ENCODE assay signal across 9 mouse cellular contexts in genomic region chr14:34106389-34107062, GRCm38 (mm10). TPM values are rescaled to one million over a fixed set of nuclear protein-coding genes. Genes with fewer than 3 reads are reported as not detected.
DNase-seq lines count a peak whose midpoint lies in the region; ATAC-seq lines count a peak whose summit lies in the region.
"Had no signal": no experiment of that assay in that cellular context is flagged by ENCODE, and none has a peak within 500 bp of the region (broad histone marks: within the 10 kb centered on the region; RNA-seq: fewer than 3 reads in every experiment).

No protein-coding gene starts in this region.

- DNase-seq in gastrocnemius, postnatal 10 days = peak; percentile 63
- no peak for DNase-seq in gastrocnemius, postnatal 36 days
- peak; percentile 35 for DNase-seq in right cerebral cortex, postnatal 4 days
- DNase-seq in right cerebral cortex, postnatal 10 days (ENCODE audit: low spot score in 2 of 2) = no peak
- peak; percentile 34 for DNase-seq in embryo, embryonic 9.5 days (ENCODE audit: extremely low spot score)
- DNase-seq in limb, embryonic 11.5 days (ENCODE audit: low spot score) = peak; percentile 45
- peak; percentile 51 for DNase-seq in testis, postnatal 14 days (ENCODE audit: low spot score)
- DNase-seq in layer of hippocampus, postnatal 36 days = no peak

- no peaks in the 10 kb centered on the region for H3K36me3 ChIP-seq in limb, embryonic 11.5 days (ENCODE audit: control insufficient read depth, insufficient read depth, low read length)

- H3K9me3 ChIP-seq in limb, embryonic 11.5 days (ENCODE audit: control insufficient read depth, low read length) = no peaks in the 10 kb centered on the region

- no peak overlapping the region for H3K4me3 ChIP-seq in limb, embryonic 11.5 days (ENCODE audit: low read depth, low read length)

- intact Hi-C loops in gastrocnemius, postnatal 36 days (cut with DNase I) = loop anchor here (5.0 to 10.0 kb wide), 4 partner anchors 46 to 258 kb away; partner anchors contain the start of gene Npy4r

- H3K9ac ChIP-seq in limb, embryonic 11.5 days (ENCODE audit: low read length) = no peak overlapping the region

- H3K27ac ChIP-seq in limb, embryonic 11.5 days (replicated peaks; ENCODE audit: low read depth, low read length) = no peak overlapping the region

- no peaks in the 10 kb centered on the region for H3K4me1 ChIP-seq in limb, embryonic 11.5 days (ENCODE audit: control insufficient read depth, insufficient read depth, low read length)

- no peaks in the 10 kb centered on the region for H3K27me3 ChIP-seq in limb, embryonic 11.5 days (ENCODE audit: control insufficient read depth, insufficient read depth, low read length)

- WGBS in limb, embryonic 11.5 days = 59% methylated on average over 12 of the region's 12 CpGs

- no peak for ATAC-seq in limb, embryonic 11.5 days (ENCODE audit: insufficient number of reproducible peaks, low FRiP score, low TSS enrichment, low read depth)

- H3K4me2 ChIP-seq in limb, embryonic 11.5 days (ENCODE audit: low read depth, severe bottlenecking) = no peak overlapping the region

RNA-seq across cellular contexts. Expression of gene A630023A22Rik, which starts 4.0 kb away (rescaled TPM):
- total RNA-seq in gastrocnemius, postnatal 10 days (2021) = not detected
- not detected for total RNA-seq in gastrocnemius, postnatal 36 days (2021)
- not detected in 2 replicates for polyA plus RNA-seq in limb, embryonic 11.5 days (2014; fragmentation: Nextera tagmentation; extraction: Ambion mirVana)
- total RNA-seq in layer of hippocampus, postnatal 36 days (2021) = not detected
- total RNA-seq: neutrophil, adult 5-6 weeks had no signal

RNA-seq across cellular contexts. Expression of gene Anxa8, which starts 20.7 kb away (rescaled TPM):
- 1 to 10 TPM in 1 of 2 experiments, under 1 TPM in 1; 0.28 to 1.3 TPM for total RNA-seq in gastrocnemius, postnatal 10 days (2021)
- under 1 TPM; 0.54 to 0.67 TPM for total RNA-seq in gastrocnemius, postnatal 36 days (2021)
- 1.5 and 2.4 TPM in 2 replicates for polyA plus RNA-seq in limb, embryonic 11.5 days (2014; fragmentation: Nextera tagmentation; extraction: Ambion mirVana)
- total RNA-seq in layer of hippocampus, postnatal 36 days (2021) = under 1 TPM in 1 of 2 experiments, not detected in 1; 0.20 TPM

RNA-seq across cellular contexts. Expression of gene Npy4r, which starts 45.8 kb away (rescaled TPM):
- total RNA-seq in gastrocnemius, postnatal 10 days (2021) = under 1 TPM; 0.16 TPM
- under 1 TPM; 0.10 TPM for total RNA-seq in gastrocnemius, postnatal 36 days (2021)
- polyA plus RNA-seq in limb, embryonic 11.5 days (2014; fragmentation: Nextera tagmentation; extraction: Ambion mirVana) = not detected in 2 replicates
- total RNA-seq in layer of hippocampus, postnatal 36 days (2021) = not detected
- total RNA-seq: neutrophil, adult 5-6 weeks had no signal

RNA-seq across cellular contexts. Expression of gene Antxrl, which starts 54.0 kb away (rescaled TPM):
- not detected for total RNA-seq in gastrocnemius, postnatal 10 days (2021)
- not detected for total RNA-seq in gastrocnemius, postnatal 36 days (2021)
- not detected in 2 replicates for polyA plus RNA-seq in limb, embryonic 11.5 days (2014; fragmentation: Nextera tagmentation; extraction: Ambion mirVana)
- not detected for total RNA-seq in layer of hippocampus, postnatal 36 days (2021)
- total RNA-seq: neutrophil, adult 5-6 weeks had no signal

Comparison
In these comparisons a context has a peak if more than half of its experiments do, and no peak if none do; other contexts are left out.
1. DNase-seq: peak in gastrocnemius, postnatal 10 days (single experiment), right cerebral cortex, postnatal 4 days (single experiment), embryo, embryonic 9.5 days (single experiment), limb, embryonic 11.5 days (single experiment) and testis, postnatal 14 days (single experiment); none in gastrocnemius, postnatal 36 days (0 of 2), right cerebral cortex, postnatal 10 days (0 of 2) and layer of hippocampus, postnatal 36 days (0 of 2).